Mouse (Mus musculus) spleen, adult 2 months (tissue): Measurements from ENCODE around the gene Gm20721. TPM values are rescaled to one million over a fixed set of nuclear protein-coding genes. Genes with fewer than 3 reads are reported as not detected.
"Not testable (repeated sequence)": the region's sequence is repeated elsewhere in the genome, so short reads cannot be mapped to it uniquely, and the experiment has no call there.

ENCODE experiments used
- DNase-seq, 2 experiments: peaks; one replicate each; pipeline versions ENCODE4 v3.0.0 to v3.0.0-alpha.2; 2012 to 2021; ENCODE audit warnings: low spot score in 2 of 2, low read depth in 1 of 2
- H3K27ac ChIP-seq: fragments of 200-500 bp; 2 replicates; pipeline ENCODE4 v1.5.1; 2012; ENCODE audit warnings: low read length, inconsistent platforms; ENCODE audit not compliant: insufficient read depth
- H3K27me3 ChIP-seq: fragments of 200-500 bp; 2 replicates; pipeline ENCODE4 v1.6.1; 2012; ENCODE audit warnings: mild to moderate bottlenecking, moderate library complexity, low read length, inconsistent platforms; ENCODE audit not compliant: control insufficient read depth, insufficient read depth
- H3K36me3 ChIP-seq: fragments of 200-500 bp; 2 replicates; pipeline ENCODE4 v1.6.1; 2012; ENCODE audit warnings: mild to moderate bottlenecking, low read length, inconsistent platforms; ENCODE audit not compliant: control insufficient read depth, insufficient read depth
- H3K4me1 ChIP-seq: fragments of 200-500 bp; 2 replicates; pipeline ENCODE4 v1.6.1; 2011; ENCODE audit warnings: inconsistent platforms; ENCODE audit not compliant: control insufficient read depth, insufficient read depth, insufficient read length
- H3K4me3 ChIP-seq: fragments of 200-500 bp; 2 replicates; pipeline ENCODE4 v1.5.1; 2011; ENCODE audit warnings: mild to moderate bottlenecking, inconsistent platforms; ENCODE audit not compliant: insufficient read depth, insufficient read length; ENCODE audit errors: extremely low read depth
- CTCF ChIP-seq: fragments of 200-500 bp; IDR thresholded peaks from 2 replicates; pipeline ENCODE4 v1.5.1; 2011; ENCODE audit warnings: mild to moderate bottlenecking, inconsistent platforms; ENCODE audit not compliant: insufficient read depth, insufficient read length, insufficient replicate concordance; ENCODE audit errors: extremely low read depth
- POLR2A ChIP-seq: fragments of 200-500 bp; IDR thresholded peaks from 2 replicates; pipeline ENCODE4 v1.6.1; 2011; ENCODE audit warnings: low read depth, low read length, inconsistent platforms
- WGBS: fragments of 180-500 bp; shearing (Covaris S2); methylation state at CpG from one replicate; pipeline ENCODE4 v1.1.7; 2018; 5-methylcytosine and 5-hydroxymethylcytosine counted together
- polyA plus RNA-seq: library from polyadenylated mRNA; depleted of rRNA; stranded (reverse); fragments of >200 nt; gene quantifications from 2 replicates; pipeline ENCODE4 v1.2.3, GENCODE M21; 2012

The Gm20721 gene
- polyA plus RNA-seq, 1 experiment = 0.09 TPM

- Histone ChIP-seq H3K4me1 (no peaks in the 10 kb centered on the region), H3K36me3 (no peaks in the 10 kb centered on the region), H3K27me3 (no peaks in the 10 kb centered on the region), H3K4me3 (peak overlapping the region; percentile 64), H3K27ac (no peak overlapping the region)
- no peak for TF ChIP-seq POLR2A
- no peak for TF ChIP-seq CTCF
- DNase-seq = no peak
- 59% methylated on average over 8 of the region's 8 CpGs for WGBS
These were observed 20.0 kb downstream of the Gm20721 start for GRCm38 (mm10) chr2:174326481-174326880.

- no peak for TF ChIP-seq CTCF
- H3K4me1 ChIP-seq = no peaks in the 10 kb centered on the region
- no peak overlapping the region for H3K4me3 ChIP-seq
- H3K27me3 ChIP-seq = no peaks in the 10 kb centered on the region
- H3K36me3 ChIP-seq = no peaks in the 10 kb centered on the region
- 61% methylated on average over 4 of the region's 4 CpGs for WGBS
- H3K27ac ChIP-seq = no peak overlapping the region
- DNase-seq = no peak
These were observed 20.5 kb downstream of the Gm20721 start for GRCm38 (mm10) chr2:174325989-174326388.

GRCm38 (mm10) chr2:174316661-174317060 lies 29.9 kb downstream of the Gm20721 start:
- no peak for DNase-seq
- H3K27me3 ChIP-seq = no peaks in the 10 kb centered on the region
- 90% methylated on average over 9 of the region's 9 CpGs for WGBS
- H3K36me3 ChIP-seq = no peaks in the 10 kb centered on the region
- H3K27ac ChIP-seq = no peak overlapping the region
- H3K4me3 ChIP-seq = no peak overlapping the region
- H3K4me1 ChIP-seq = no peaks in the 10 kb centered on the region
- TF ChIP-seq CTCF (no peak), POLR2A (no peak)

DNA sequence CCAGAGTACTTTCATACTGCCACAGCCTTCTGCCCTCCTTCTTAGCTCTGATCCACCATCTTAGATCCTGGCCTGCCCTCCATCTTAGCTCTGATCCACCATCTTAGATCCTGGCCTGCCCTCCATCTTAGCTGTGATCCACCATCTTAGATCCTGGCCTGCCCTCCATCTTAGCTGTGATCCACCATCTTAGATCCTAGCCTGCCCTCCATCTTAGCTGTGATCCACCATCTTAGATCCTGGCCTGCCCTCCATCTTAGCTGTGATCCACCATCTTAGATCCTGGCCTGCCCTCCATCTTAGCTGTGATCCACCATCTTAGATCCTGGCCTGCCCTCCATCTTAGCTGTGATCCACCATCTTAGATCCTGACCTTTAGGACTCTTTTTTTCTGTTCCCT lies 31.1 kb downstream of the Gm20721 start:
- not testable (repeated sequence) for H3K27me3 ChIP-seq, DNase-seq, H3K4me1 ChIP-seq, H3K27ac ChIP-seq, H3K36me3 ChIP-seq, H3K4me3 ChIP-seq

- WGBS = 98% methylated on average over 2 of the region's 2 CpGs
- Histone ChIP-seq H3K4me1 (no peaks in the 10 kb centered on the region), H3K4me3 (no peak overlapping the region), H3K36me3 (no peaks in the 10 kb centered on the region), H3K27me3 (no peaks in the 10 kb centered on the region), H3K27ac (no peak overlapping the region)
- TF ChIP-seq CTCF = no peak
- TF ChIP-seq POLR2A = no peak
- DNase-seq = no peak
These were observed 33.9 kb downstream of the Gm20721 start for GRCm38 (mm10) chr2:174312661-174313060.

DNA sequence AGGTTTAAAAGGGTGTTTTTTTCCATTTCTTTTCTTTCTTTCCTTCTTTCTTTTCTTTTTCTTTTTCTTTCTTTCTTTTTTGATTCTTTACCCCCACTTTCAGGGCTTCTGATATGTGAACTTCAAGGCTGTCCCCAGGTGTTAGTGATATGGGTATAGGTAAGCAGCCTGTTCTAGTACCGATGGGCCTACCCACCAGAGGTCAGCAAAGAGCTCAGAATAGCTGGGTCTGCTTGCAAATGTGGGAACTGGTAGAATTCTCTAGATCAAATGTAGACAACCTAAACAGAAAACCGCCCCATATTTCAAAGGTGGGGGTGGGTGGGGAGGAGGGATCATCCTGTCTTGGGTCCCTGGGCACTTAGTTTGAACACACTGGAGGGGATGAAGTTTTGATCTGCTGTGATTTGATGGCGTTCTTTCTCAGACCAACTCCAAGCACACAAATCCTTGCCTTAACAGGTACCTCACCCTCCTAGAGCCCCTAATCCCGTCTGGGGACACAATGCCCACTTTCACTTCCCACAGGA lies 34.3 kb downstream of the Gm20721 start:
- Histone ChIP-seq H3K4me1 (no peaks in the 10 kb centered on the region), H3K4me3 (no peak overlapping the region), H3K27ac (no peak overlapping the region), H3K27me3 (no peaks in the 10 kb centered on the region), H3K36me3 (no peaks in the 10 kb centered on the region)
- DNase-seq = peak; percentile 64 to 85
- TF ChIP-seq POLR2A (no peak), CTCF (peak; percentile 63; the same call in 1 of the 2 replicates)
- WGBS = 28% methylated on average over 4 of the region's 4 CpGs

GRCm38 (mm10) chr2:174311613-174312012 lies 34.9 kb downstream of the Gm20721 start:
- TF ChIP-seq CTCF (no peak), POLR2A (no peak)
- H3K4me1 ChIP-seq = no peaks in the 10 kb centered on the region
- no peak overlapping the region for H3K27ac ChIP-seq
- no peak for DNase-seq
- H3K4me3 ChIP-seq = no peak overlapping the region
- no peaks in the 10 kb centered on the region for H3K27me3 ChIP-seq
- 81% methylated on average over 1 of the region's 1 CpGs for WGBS
- no peaks in the 10 kb centered on the region for H3K36me3 ChIP-seq
